Mouse (Mus musculus) forebrain, embryonic 16.5 days (tissue): ENCODE results near the gene Adra1b. TPM values are rescaled to one million over a fixed set of nuclear protein-coding genes. Genes with fewer than 3 reads are reported as not detected.

Experiments used
- ATAC-seq: fragments of 200-750 bp; cut with Nextera tagmentation; 2 replicates; pipeline ENCODE4 v1.8.0; 2017; ENCODE audit warnings: mild to moderate bottlenecking, moderate library complexity
- H3K27ac ChIP-seq: fragments of 300-500 bp; sonication (generic); 2 replicates; pipeline ENCODE4 v1.5.1; 2014; ENCODE audit warnings: low read length, control low read depth
- H3K27me3 ChIP-seq: fragments of 300-500 bp; sonication (generic); replicated peaks from 2 replicates; pipeline ENCODE4 v1.6.1; 2014; ENCODE audit warnings: low read length; ENCODE audit not compliant: control insufficient read depth, insufficient read depth
- H3K36me3 ChIP-seq: fragments of 300-500 bp; sonication (generic); 2 replicates; pipeline ENCODE4 v1.6.1; 2014; ENCODE audit not compliant: control insufficient read depth, insufficient read depth
- H3K4me1 ChIP-seq: fragments of 300-500 bp; sonication (generic); replicated peaks from 2 replicates; pipeline ENCODE4 v1.6.1; 2014; ENCODE audit warnings: low read length; ENCODE audit not compliant: control insufficient read depth, insufficient read depth
- H3K4me2 ChIP-seq: fragments of 300-500 bp; sonication (generic); 2 replicates; pipeline ENCODE4 v1.6.1; 2014; ENCODE audit warnings: mild to moderate bottlenecking, low read length, control low read depth
- H3K4me3 ChIP-seq: fragments of 300-500 bp; sonication (generic); replicated peaks from 2 replicates; pipeline ENCODE4 v1.5.1; 2014; ENCODE audit warnings: mild to moderate bottlenecking, low read length, control low read depth
- H3K9ac ChIP-seq: fragments of 300-500 bp; sonication (generic); replicated peaks from 2 replicates; pipeline ENCODE4 v1.6.1; 2014; ENCODE audit warnings: low read depth, low read length, control low read depth
- H3K9me3 ChIP-seq: fragments of 300-500 bp; sonication (generic); 2 replicates; pipeline ENCODE4 v1.6.1; 2016; ENCODE audit warnings: low read length; ENCODE audit not compliant: control insufficient read depth
- WGBS: fragments of 180-500 bp; shearing (Covaris S2); extraction: QIAGEN DNeasy Blood & Tissue Kit; methylation state at CpG from one replicate; pipeline ENCODE4 v1.1.7; 2014; 5-methylcytosine and 5-hydroxymethylcytosine counted together
- polyA plus RNA-seq: library from polyadenylated mRNA; unstranded; fragments of >200 nt; fragmentation: Nextera tagmentation; extraction: Ambion mirVana; gene quantifications from 2 replicates; pipeline ENCODE4 v1.2.1, GENCODE M21; 2015

The Adra1b gene
- polyA plus RNA-seq, 1 experiment from 2014 or later: 2.8 TPM

DNA sequence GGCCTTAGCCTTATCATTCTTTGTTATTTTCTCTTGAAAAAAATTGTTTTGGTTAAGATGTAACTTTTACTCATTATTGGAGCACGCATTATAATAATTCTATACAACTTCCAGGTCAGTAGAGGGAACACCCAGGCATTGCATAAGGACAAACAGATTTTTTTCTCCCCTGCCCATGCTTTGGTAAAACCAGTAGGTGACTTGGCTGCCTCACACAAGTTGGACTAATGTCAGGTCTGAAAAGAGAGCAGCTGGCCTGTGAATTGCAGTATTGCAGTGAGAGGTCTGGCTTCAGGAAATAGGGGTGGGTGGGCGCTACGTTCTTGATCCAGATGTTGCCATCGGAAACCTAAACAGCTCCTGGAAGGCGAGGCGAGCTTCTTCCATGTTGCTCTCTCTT lies 10.6 kb upstream of the Adra1b start:
- H3K27ac ChIP-seq: no peak overlapping the region
- no peak overlapping the region for H3K4me3 ChIP-seq
- no peak overlapping the region for H3K4me2 ChIP-seq
- no peaks in the 10 kb centered on the region for H3K9me3 ChIP-seq
- H3K9ac ChIP-seq: no peak overlapping the region
- H3K36me3 ChIP-seq: no peaks in the 10 kb centered on the region
- ATAC-seq: no peak
- no peaks in the 10 kb centered on the region for H3K27me3 ChIP-seq
- no peaks in the 10 kb centered on the region for H3K4me1 ChIP-seq
- 90% methylated on average over 6 of the region's 6 CpGs for WGBS

DNA sequence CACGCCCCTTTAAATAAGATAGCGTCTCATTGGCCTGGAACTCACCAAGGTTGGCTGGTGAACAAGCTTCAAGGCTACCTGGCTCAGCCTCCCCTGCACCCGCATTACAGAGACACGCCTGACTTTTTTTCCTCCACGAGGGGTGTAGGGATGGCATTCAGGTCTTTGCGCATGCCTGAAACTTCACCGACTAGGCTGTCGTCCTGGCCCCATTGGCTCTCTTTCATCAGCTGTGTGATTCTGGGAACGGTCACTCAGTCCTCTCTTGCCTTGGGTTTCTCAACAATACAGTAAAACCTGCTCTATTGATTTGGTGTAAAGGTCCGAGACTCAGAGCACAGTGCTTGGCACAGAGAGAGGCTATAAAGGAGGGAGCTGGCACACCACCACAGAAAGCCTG lies 2.3 kb upstream of the Adra1b start:
- 83% methylated on average over 10 of the region's 10 CpGs for WGBS
- no peak overlapping the region for H3K9ac ChIP-seq
- no peaks in the 10 kb centered on the region for H3K36me3 ChIP-seq
- no peak overlapping the region for H3K4me3 ChIP-seq
- H3K27me3 ChIP-seq: no peaks in the 10 kb centered on the region
- no peak overlapping the region for H3K27ac ChIP-seq
- no peaks in the 10 kb centered on the region for H3K4me1 ChIP-seq
- no peaks in the 10 kb centered on the region for H3K9me3 ChIP-seq
- H3K4me2 ChIP-seq: no peak overlapping the region
- no peak for ATAC-seq

DNA sequence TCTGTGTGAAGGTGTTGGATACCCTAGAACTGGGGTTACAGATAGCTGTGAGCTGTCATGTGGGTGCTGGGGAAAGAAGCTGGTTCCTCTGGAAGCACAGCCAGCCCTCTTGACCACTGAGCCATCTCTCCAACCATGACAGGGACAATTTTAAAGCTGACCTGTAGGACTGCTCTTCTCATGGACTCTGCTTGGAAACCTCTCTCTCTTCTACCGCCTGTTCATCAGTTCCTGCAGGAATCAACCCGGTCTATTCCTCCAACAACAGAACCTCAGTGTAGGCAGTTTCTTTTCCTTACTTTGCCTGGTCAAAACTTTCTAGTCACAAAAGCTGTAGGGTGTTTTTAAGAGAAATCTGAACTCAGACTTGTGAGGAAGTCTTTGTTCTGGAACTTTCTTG lies 1.3 kb downstream of the Adra1b start:
- Histone ChIP-seq H3K9ac (no peak overlapping the region), H3K9me3 (no peaks in the 10 kb centered on the region), H3K4me1 (no peaks in the 10 kb centered on the region), H3K27ac (no peak overlapping the region), H3K27me3 (no peaks in the 10 kb centered on the region), H3K36me3 (no peaks in the 10 kb centered on the region), H3K4me3 (no peak overlapping the region), H3K4me2 (no peak overlapping the region)
- WGBS: 98% methylated on average over 2 of the region's 2 CpGs
- no peak for ATAC-seq

DNA sequence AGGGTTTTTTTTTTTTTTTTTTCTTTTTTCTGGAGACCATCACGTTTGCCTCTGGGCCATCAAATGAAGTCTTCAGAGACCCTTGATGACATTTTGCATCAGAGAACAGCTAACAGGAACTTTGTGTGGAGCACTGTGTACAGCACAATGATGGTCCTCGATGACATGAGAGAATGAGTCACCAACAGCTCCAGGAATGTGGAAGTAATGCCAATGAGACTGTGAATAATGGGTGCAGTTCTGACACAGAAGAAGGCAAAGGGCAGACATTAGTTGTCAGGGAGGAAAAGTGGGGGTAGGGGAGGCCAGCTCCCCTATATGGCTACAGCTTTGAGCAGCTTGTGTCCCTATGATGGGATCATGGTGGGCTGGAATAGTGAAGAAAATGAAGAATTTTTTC lies 5.7 kb downstream of the Adra1b start:
- 64% methylated on average over 2 of the region's 2 CpGs for WGBS
- H3K27me3 ChIP-seq: no peaks in the 10 kb centered on the region
- H3K4me3 ChIP-seq: no peak overlapping the region
- H3K4me2 ChIP-seq: no peak overlapping the region
- H3K4me1 ChIP-seq: no peaks in the 10 kb centered on the region
- no peak overlapping the region for H3K27ac ChIP-seq
- ATAC-seq: no peak
- H3K9ac ChIP-seq: no peak overlapping the region
- H3K9me3 ChIP-seq: no peaks in the 10 kb centered on the region
- H3K36me3 ChIP-seq: no peaks in the 10 kb centered on the region

DNA sequence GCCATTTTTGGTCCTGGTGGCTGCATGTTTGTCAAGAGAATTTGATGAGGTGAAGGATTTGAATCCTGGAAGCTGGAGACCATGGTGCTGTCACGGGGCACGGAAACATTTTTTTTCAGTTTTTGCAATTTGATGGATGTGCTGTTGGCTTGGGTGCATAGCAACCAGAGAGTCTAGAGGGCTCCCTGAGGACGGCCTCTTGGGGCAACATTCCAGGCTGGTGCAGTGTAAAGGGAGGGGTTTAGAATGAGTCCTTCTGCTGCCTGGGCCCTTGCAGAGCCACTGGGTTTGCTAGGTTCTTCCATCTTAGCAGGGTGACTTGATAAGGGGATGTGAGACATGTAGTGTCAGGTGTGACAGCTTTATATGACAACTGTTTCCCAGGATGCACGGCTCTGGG lies 8.5 kb downstream of the Adra1b start:
- Histone ChIP-seq H3K27me3 (no peaks in the 10 kb centered on the region), H3K9ac (no peak overlapping the region), H3K4me2 (no peak overlapping the region), H3K4me3 (no peak overlapping the region), H3K36me3 (no peaks in the 10 kb centered on the region), H3K27ac (no peak overlapping the region), H3K4me1 (no peaks in the 10 kb centered on the region), H3K9me3 (no peaks in the 10 kb centered on the region)
- 81% methylated on average over 4 of the region's 4 CpGs for WGBS
- ATAC-seq: no peak

DNA sequence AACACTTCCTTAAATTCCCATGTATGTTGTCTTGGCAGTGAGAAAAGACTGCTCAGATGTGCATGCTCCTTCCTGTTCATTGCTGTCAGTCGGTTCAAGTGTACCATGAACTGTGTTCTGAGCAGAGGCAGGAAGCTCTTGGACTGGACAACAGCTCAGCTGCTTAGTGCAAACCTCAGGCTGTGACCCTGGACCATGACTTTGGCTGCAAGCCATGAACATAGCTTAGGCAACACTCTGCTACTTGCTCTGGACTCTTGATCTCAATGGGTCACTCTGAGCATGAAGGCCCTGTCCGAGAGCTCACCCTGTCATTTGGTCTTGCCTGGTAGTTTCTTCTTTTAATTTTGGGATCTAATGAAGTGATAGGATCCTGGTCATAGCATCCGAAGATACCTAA lies 9.6 kb downstream of the Adra1b start:
- no peak overlapping the region for H3K4me3 ChIP-seq
- H3K4me1 ChIP-seq: no peaks in the 10 kb centered on the region
- no peak overlapping the region for H3K27ac ChIP-seq
- 89% methylated on average over 3 of the region's 3 CpGs for WGBS
- H3K9ac ChIP-seq: no peak overlapping the region
- no peaks in the 10 kb centered on the region for H3K9me3 ChIP-seq
- ATAC-seq: no peak
- H3K4me2 ChIP-seq: no peak overlapping the region
- no peaks in the 10 kb centered on the region for H3K36me3 ChIP-seq
- no peaks in the 10 kb centered on the region for H3K27me3 ChIP-seq

DNA sequence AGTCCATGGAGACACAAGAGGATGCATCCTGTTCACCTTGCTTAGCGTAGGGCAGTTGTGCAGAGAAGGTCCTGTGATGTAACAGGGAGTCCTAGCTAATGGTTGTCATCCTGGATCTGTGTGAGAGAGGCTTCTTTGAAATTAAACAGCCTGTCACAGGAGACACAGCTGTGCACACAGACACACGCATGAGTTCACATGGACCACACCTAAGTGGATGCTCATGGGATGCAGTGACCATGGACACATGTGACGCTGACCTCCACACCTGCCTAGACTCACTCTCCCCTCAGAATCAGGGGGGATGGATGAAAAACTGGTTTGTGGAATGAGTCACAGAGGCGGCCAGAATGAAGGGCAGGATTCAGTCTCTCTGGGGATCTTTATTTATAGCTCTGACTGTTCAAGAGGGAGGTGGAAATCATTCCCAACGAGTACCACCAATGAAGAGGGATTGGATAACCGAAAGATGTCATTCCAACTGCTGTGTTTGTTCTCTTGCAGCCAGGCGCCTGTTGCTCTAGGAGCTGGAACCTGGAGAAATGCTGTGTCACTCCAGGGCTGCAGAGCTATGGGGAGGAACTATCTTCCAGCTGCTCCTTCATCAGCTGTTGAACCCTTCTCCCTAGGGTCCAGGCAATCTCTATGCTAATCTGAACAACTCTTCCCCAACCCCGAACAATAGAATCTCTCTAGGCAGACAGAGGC lies 11.6 kb downstream of the Adra1b start:
- Histone ChIP-seq H3K9me3 (no peaks in the 10 kb centered on the region), H3K4me2 (no peak overlapping the region), H3K27ac (no peak overlapping the region), H3K27me3 (no peaks in the 10 kb centered on the region), H3K36me3 (no peaks in the 10 kb centered on the region), H3K4me3 (no peak overlapping the region), H3K9ac (no peak overlapping the region), H3K4me1 (no peaks in the 10 kb centered on the region)
- no peak for ATAC-seq
- WGBS: 80% methylated on average over 8 of the region's 8 CpGs

DNA sequence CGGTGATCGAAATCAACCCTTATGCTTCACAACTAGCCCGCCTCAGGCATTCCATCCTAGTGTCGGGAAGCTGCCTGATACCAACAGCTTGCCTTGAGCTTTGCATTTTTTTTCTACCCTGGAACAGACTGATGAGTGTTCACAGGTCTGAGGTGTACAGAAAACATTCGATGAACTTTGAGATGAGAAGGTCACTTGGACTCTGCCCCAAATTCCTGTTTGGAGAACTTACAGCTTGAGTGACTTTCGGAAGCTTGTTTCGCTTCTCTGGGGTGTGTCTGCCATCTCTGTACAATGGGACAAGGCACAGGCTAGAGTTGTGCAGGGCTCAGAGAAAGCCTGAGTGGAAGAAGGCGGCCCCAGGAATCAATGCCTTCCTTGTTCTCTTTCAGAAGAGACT lies 12.3 kb downstream of the Adra1b start:
- H3K36me3 ChIP-seq: no peaks in the 10 kb centered on the region
- WGBS: 88% methylated on average over 8 of the region's 8 CpGs
- no peak overlapping the region for H3K27ac ChIP-seq
- no peak overlapping the region for H3K4me3 ChIP-seq
- no peaks in the 10 kb centered on the region for H3K27me3 ChIP-seq
- no peaks in the 10 kb centered on the region for H3K4me1 ChIP-seq
- no peak for ATAC-seq
- H3K9me3 ChIP-seq: no peaks in the 10 kb centered on the region
- no peak overlapping the region for H3K9ac ChIP-seq
- no peak overlapping the region for H3K4me2 ChIP-seq

DNA sequence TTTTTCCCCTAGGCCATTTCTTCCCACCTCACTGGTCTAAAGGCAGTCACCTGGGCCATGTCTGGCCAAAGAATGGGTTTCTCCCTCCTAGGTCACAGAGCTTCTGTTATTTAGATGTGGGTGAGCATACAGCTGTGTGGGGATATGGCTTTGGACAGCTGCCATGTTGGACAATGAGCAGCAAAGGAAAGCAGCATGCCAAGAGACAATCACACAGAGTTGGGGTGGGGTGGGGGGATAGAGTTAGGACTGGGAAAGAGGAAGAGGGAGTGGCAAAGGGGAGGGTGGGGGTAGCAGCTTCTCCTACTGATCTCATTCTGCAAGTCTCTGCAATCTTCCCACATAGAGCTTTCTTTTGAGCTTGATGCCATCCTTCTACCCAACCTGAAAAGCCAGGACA lies 13.4 kb downstream of the Adra1b start:
- Histone ChIP-seq H3K27ac (no peak overlapping the region), H3K4me2 (no peak overlapping the region), H3K9ac (no peak overlapping the region), H3K36me3 (no peaks in the 10 kb centered on the region), H3K4me1 (no peaks in the 10 kb centered on the region), H3K9me3 (no peaks in the 10 kb centered on the region), H3K4me3 (no peak overlapping the region), H3K27me3 (no peaks in the 10 kb centered on the region)
- ATAC-seq: no peak

DNA sequence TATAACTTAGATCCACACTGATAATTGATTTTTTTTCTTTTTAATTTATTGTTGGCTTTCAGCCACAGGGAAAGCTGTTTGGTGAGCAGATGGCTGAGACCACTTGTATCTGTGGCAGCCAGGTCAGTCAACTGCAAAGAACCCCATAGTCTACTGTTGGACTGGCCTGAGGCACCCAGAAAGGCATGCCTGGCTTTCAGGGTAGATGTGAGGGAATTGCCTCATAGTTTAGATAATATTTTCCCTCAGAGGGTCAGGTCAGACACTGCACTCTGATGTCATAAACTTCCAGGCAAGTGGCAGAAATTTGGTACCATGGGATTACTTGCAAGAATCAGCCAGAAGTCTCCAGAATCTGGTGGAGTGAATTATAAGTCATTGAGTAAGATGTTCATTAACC lies 16.5 kb downstream of the Adra1b start:
- no peak overlapping the region for H3K9ac ChIP-seq
- H3K9me3 ChIP-seq: no peaks in the 10 kb centered on the region
- no peaks in the 10 kb centered on the region for H3K27me3 ChIP-seq
- no peak overlapping the region for H3K27ac ChIP-seq
- no peak for ATAC-seq
- H3K4me2 ChIP-seq: no peak overlapping the region
- no peak overlapping the region for H3K4me3 ChIP-seq
- no peaks in the 10 kb centered on the region for H3K36me3 ChIP-seq
- H3K4me1 ChIP-seq: no peaks in the 10 kb centered on the region
